Mouse (Mus musculus) cerebellum, adult 2 months (tissue): ENCODE measurements at regions not wholly inside any gene's neighbourhood (a gene's known extent, or its start where the extent isn't known, plus 50 kb on each side); places are given as distances from the start of the nearest gene placed in this dataset.

Experiments used
- CTCF ChIP-seq: fragments of 200-500 bp; IDR thresholded peaks from 2 replicates; pipeline ENCODE4 v1.5.1; 2011; ENCODE audit warnings: low read depth, mild to moderate bottlenecking, control low read depth, low read length, moderate library complexity, borderline replicate concordance; ENCODE audit not compliant: insufficient read depth
- POLR2A ChIP-seq: fragments of 200-500 bp; IDR thresholded peaks from 2 replicates; pipeline ENCODE4 v1.6.1; 2011; ENCODE audit warnings: low read length, control low read depth, borderline replicate concordance; ENCODE audit not compliant: insufficient read depth

DNA sequence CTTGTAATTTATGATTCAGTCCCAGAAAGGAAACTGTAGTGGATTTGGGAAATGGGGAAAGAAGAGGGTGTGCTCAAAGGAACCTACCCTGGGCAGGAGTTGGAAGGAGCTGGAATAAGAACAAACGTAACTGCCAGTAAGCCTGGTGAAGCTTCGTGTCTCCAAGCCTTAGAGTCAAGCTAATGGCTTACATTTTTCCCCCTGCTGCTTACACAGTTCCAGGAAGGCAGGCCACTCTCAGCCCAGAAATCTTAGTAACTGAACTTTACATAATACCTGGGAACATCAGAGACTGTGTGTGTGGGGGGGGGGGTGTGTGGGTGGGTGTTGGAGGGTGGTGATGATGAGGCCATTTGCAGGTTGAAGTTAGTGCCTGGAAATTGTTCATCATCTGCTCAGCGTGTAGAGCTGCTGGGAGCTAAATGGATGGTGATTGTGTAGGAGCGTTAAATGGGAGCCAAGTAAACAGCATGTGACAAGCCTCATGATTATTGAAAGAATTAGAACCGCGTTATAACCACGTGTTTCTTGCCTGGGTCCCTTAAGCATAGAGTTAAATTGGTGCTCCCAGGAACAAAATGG is 357.1 kb upstream of the Slc30a5 start:
- TF ChIP-seq CTCF: no peak
- no peak for TF ChIP-seq POLR2A
